Mouse (Mus musculus) kidney, postnatal 0 days (tissue): ENCODE measurements around the gene Csrp1. TPM values are rescaled to one million over a fixed set of nuclear protein-coding genes. Genes with fewer than 3 reads are reported as not detected.

Experiments
- ATAC-seq: fragments of 200-750 bp; cut with Nextera tagmentation; replicated peaks from 2 replicates; pipeline ENCODE4 v1.8.0; 2017; ENCODE audit warnings: low read depth, moderate number of reproducible peaks, moderate TSS enrichment, moderate library complexity; ENCODE audit not compliant: low FRiP score
- DNase-seq: peaks from one replicate; pipeline ENCODE4 v3.0.0-alpha.2; 2016; ENCODE audit warnings: low spot score
- H3K27ac ChIP-seq: fragments of 300-500 bp; sonication (generic); 2 replicates; pipeline ENCODE4 v1.5.1; 2014; ENCODE audit warnings: mild to moderate bottlenecking
- H3K27me3 ChIP-seq: fragments of 300-500 bp; sonication (generic); 2 replicates; pipeline ENCODE4 v1.6.1; 2014; ENCODE audit warnings: low read length, mixed read lengths; ENCODE audit not compliant: insufficient read depth
- H3K36me3 ChIP-seq: fragments of 300-500 bp; sonication (generic); 2 replicates; pipeline ENCODE4 v1.6.1; 2014; ENCODE audit warnings: low read length, mixed read lengths; ENCODE audit not compliant: insufficient read depth
- H3K4me1 ChIP-seq: fragments of 300-500 bp; sonication (generic); replicated peaks from 2 replicates; pipeline ENCODE4 v1.6.1; 2014; ENCODE audit warnings: antibody characterized with exemption, low read length, mixed read lengths; ENCODE audit not compliant: insufficient read depth
- H3K4me2 ChIP-seq: fragments of 300-500 bp; sonication (generic); 2 replicates; pipeline ENCODE4 v1.6.1; 2014; ENCODE audit warnings: mild to moderate bottlenecking, low read length, moderate library complexity, mixed read lengths
- H3K4me3 ChIP-seq: fragments of 300-500 bp; sonication (generic); replicated peaks from 2 replicates; pipeline ENCODE4 v1.5.1; 2014; ENCODE audit warnings: low read depth, low read length
- H3K9ac ChIP-seq: fragments of 300-500 bp; sonication (generic); 2 replicates; pipeline ENCODE4 v1.6.1; 2014; ENCODE audit warnings: low read depth, low read length
- H3K9me3 ChIP-seq: fragments of 300-500 bp; sonication (generic); replicated peaks from 2 replicates; pipeline ENCODE4 v1.6.1; 2016; ENCODE audit warnings: low read length, inconsistent platforms, mixed read lengths
- CTCF ChIP-seq: IDR thresholded peaks from 2 replicates; pipeline ENCODE4 v1.5.1; 2016; ENCODE audit warnings: antibody characterized with exemption, low read depth, mild to moderate bottlenecking, moderate library complexity
- WGBS: fragments of 180-500 bp; shearing (Covaris S2); extraction: QIAGEN DNeasy Blood & Tissue Kit; methylation state at CpG from one replicate; pipeline ENCODE4 v1.1.7; 2014; 5-methylcytosine and 5-hydroxymethylcytosine counted together
- polyA plus RNA-seq: library from polyadenylated mRNA; unstranded; fragments of >200 nt; fragmentation: Nextera tagmentation; extraction: Ambion mirVana; gene quantifications from 2 replicates; pipeline ENCODE4 v1.2.1, GENCODE M21; 2015

Gene Csrp1
- polyA plus RNA-seq, 1 experiment from 2014 or later, result 189 TPM

DNA sequence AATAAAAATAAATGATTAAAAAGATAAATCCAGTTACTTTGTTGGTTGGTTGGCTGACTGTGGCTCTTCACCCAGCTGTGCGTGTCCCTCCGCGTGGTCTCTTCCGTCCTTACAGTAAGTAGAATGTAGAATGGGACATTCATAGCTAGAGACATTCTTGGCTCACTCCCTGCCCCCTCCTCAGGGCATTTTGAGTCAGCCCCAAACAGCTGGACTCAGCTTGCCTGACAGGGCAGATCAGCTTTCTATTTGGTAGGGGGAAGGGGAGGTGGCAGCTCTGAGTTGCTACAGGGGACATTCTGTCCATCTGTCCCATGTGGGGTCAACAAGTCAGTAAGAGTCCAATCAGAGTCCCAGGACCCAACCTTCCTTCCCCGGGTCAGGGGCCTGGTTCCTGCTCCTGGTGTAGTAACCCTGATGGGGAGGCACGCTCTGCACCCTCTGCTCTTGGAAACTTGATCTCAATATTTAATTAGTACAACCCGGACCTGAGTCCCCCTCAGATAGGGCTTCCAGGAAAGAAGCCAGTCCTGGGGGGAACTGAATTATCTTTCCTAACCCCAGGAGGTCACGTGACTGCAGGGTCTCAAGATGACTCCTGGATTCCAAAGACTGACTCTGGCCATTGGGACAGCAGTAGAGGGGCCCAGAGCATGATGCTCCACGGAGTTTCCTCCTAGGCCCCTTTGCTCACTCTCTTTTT is 43.8 kb downstream of the Csrp1 start:
- TF ChIP-seq CTCF, result no peak
- WGBS, result 47% methylated on average over 9 of the region's 9 CpGs
- ATAC-seq, result no peak

GRCm38 (mm10) chr1:135764206-135764528 is 44.3 kb downstream of the Csrp1 start:
- Histone ChIP-seq H3K4me2 (no peak overlapping the region), H3K9me3 (no peaks in the 10 kb centered on the region), H3K4me1 (peaks cover 22% of the 10 kb centered on the region), H3K36me3 (peaks cover 2% of the 10 kb centered on the region; the same call in 1 of the 2 replicates), H3K27ac (peak overlapping the region; percentile 44; the same call in 1 of the 2 replicates), H3K27me3 (no peaks in the 10 kb centered on the region), H3K4me3 (no peak overlapping the region), H3K9ac (no peak overlapping the region)
- 25% methylated on average over 2 of the region's 2 CpGs for WGBS
- TF ChIP-seq CTCF, result no peak
- DNase-seq (no peak), ATAC-seq (no peak)

More for the DNA sequence above, 43.8 kb downstream of the Csrp1 start:
- Histone ChIP-seq H3K36me3 (no peaks in the 10 kb centered on the region), H3K27ac (peak overlapping the region; percentile 44; the same call in 1 of the 2 replicates), H3K9me3 (no peaks in the 10 kb centered on the region), H3K4me2 (no peak overlapping the region), H3K9ac (no peak overlapping the region), H3K4me3 (no peak overlapping the region), H3K4me1 (peaks cover 17% of the 10 kb centered on the region), H3K27me3 (no peaks in the 10 kb centered on the region)
- DNase-seq, result peak; percentile 71

- TF ChIP-seq CTCF, result no peak
Observed at GRCm38 (mm10) chr1:135765645-135766591, 46.1 kb downstream of the Csrp1 start, which contains the start of gene Phlda3. Gene Phlda3, plus strand, starts transcription at chr1:135766119.

GRCm38 (mm10) chr1:135766592-135767306 is 46.9 kb downstream of the Csrp1 start:
- peak overlapping the region; percentile 91 for H3K4me2 ChIP-seq
- H3K27ac ChIP-seq, result peak overlapping the region; percentile 92
- H3K4me1 ChIP-seq, result peaks cover 37% of the 10 kb centered on the region
- WGBS, result 6% methylated on average over 30 of the region's 30 CpGs
- no peak for ATAC-seq
- H3K27me3 ChIP-seq, result no peaks in the 10 kb centered on the region
- no peak for DNase-seq
- H3K9me3 ChIP-seq, result no peaks in the 10 kb centered on the region
- TF ChIP-seq CTCF, result no peak
- H3K4me3 ChIP-seq, result peak overlapping the region; percentile 73
- peak overlapping the region; percentile 89 for H3K9ac ChIP-seq
- H3K36me3 ChIP-seq, result peaks cover 6% of the 10 kb centered on the region; the same call in 1 of the 2 replicates

More at GRCm38 (mm10) chr1:135765645-135766591, 46.1 kb downstream of the Csrp1 start, which contains the start of gene Phlda3:
- Histone ChIP-seq H3K4me1 (peaks cover 37% of the 10 kb centered on the region), H3K4me2 (peak within 1 kb of the TSS; percentile 91), H3K27ac (peak within 1 kb of the TSS; percentile 92), H3K4me3 (peak within 1 kb of the TSS; percentile 73), H3K36me3 (peaks cover 6% of the 10 kb centered on the region; the same call in 1 of the 2 replicates), H3K9ac (peak within 1 kb of the TSS; percentile 89), H3K27me3 (no peaks in the 10 kb centered on the region), H3K9me3 (no peaks in the 10 kb centered on the region)
- DNase-seq (peak; percentile 89), ATAC-seq (peak; percentile 87)
- WGBS, result under 1% methylated on average over 90 of the region's 90 CpGs

DNA sequence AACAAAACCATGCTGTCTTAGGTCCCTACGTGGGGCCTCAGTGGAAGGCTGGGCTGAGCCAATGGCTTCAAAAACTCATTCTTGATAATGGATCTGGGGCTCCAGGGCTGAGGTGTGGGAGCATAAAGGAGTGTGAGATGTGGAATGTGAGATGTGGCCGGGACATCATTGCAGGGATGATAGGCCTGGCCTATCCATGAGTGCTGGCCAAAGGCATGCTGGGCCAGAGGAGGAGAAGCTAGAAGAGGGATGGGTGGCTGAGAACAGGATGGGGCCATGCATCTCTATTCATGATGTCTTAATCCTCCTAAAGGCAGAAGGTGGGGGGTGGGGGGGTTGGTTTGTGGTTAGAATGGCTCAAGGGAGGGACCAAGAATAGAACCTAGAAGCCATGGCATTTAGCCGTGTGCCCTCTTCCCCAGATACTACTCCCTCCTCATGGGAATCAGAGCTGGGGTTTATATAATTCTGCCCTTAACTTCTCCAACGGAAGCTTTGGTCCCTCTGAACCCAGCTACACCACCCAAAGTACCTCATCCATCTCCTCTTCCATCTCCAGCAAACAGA is 47.5 kb downstream of the Csrp1 start:
- Histone ChIP-seq H3K4me2 (peak overlapping the region; percentile 91), H3K27me3 (no peaks in the 10 kb centered on the region), H3K9ac (peak overlapping the region; percentile 89), H3K4me3 (peak overlapping the region; percentile 73), H3K9me3 (no peaks in the 10 kb centered on the region), H3K36me3 (peaks cover 6% of the 10 kb centered on the region; the same call in 1 of the 2 replicates), H3K4me1 (peaks cover 37% of the 10 kb centered on the region), H3K27ac (0 out of 2 replicates have a peak overlapping the region, but pooled peaks have one; percentile 2)
- TF ChIP-seq CTCF, result no peak
- WGBS, result 30% methylated on average over 4 of the region's 4 CpGs
- no peak for ATAC-seq
- no peak for DNase-seq
